Mouse (Mus musculus): Measurements from ENCODE around the gene Strada. TPM values are rescaled to one million over a fixed set of nuclear protein-coding genes. Genes with fewer than 3 reads are reported as not detected.
"Not testable (repeated sequence)": the region's sequence is repeated elsewhere in the genome, so short reads cannot be mapped to it uniquely, and the experiment has no call there.

Gene Strada
- total RNA-seq, 1 experiment from 2014 or later, result 12.1 TPM

GRCm38 (mm10) chr11:106156257-106156656 is 45.7 kb downstream of the Strada start:
- no peak for DNase-seq

GRCm38 (mm10) chr11:106155761-106156160 is 46.2 kb downstream of the Strada start:
- no peak for DNase-seq

- DNase-seq, result no peak
These were observed 47.2 kb downstream of the Strada start for GRCm38 (mm10) chr11:106154770-106155169.

GRCm38 (mm10) chr11:106154091-106154490 is 47.9 kb downstream of the Strada start:
- DNase-seq, result no peak

GRCm38 (mm10) chr11:106152132-106152531 is 49.8 kb downstream of the Strada start:
- DNase-seq, result no peak

- DNase-seq, result no peak
These were observed 50.7 kb downstream of the Strada start for GRCm38 (mm10) chr11:106151219-106151618.

GRCm38 (mm10) chr11:106134580-106135528 is 67.1 kb downstream of the Strada start:
- peak; percentile 95 for DNase-seq

GRCm38 (mm10) chr11:106132516-106132915 is 69.5 kb downstream of the Strada start:
- no peak for DNase-seq

GRCm38 (mm10) chr11:106129477-106129876 is 72.5 kb downstream of the Strada start:
- DNase-seq, result no peak

- not testable (repeated sequence) for DNase-seq
These were observed 75.1 kb downstream of the Strada start for GRCm38 (mm10) chr11:106126727-106127373.

GRCm38 (mm10) chr11:106125827-106126226 is 76.1 kb downstream of the Strada start:
- no peak for DNase-seq

- no peak for DNase-seq
These were observed 77.2 kb downstream of the Strada start for GRCm38 (mm10) chr11:106124784-106125183.

- DNase-seq, result peak; percentile 14
These were observed 79.2 kb downstream of the Strada start for GRCm38 (mm10) chr11:106122736-106123135.

GRCm38 (mm10) chr11:106122221-106122620 is 79.7 kb downstream of the Strada start:
- DNase-seq, result no peak

Other genes starting within 250 kb of the Strada start
- 142 and 145 TPM in 2 replicates for gene Cyb561, start 248.8 kb downstream of the Strada start, total RNA-seq (2021)
- 12.4 and 19.5 TPM in 2 replicates for gene Ace, start 234.2 kb downstream of the Strada start, total RNA-seq (2021)
- gene Ace3, start 207.5 kb downstream of the Strada start, total RNA-seq (2021), result not detected in 2 replicates
- gene Kcnh6, start 194.0 kb downstream of the Strada start, total RNA-seq (2021), result 0.15 and 0.41 TPM in 2 replicates
- gene Dcaf7, start 165.3 kb downstream of the Strada start, total RNA-seq (2021), result 50.3 and 58.0 TPM in 2 replicates
- 41.4 and 47.1 TPM in 2 replicates for gene Taco1, start 136.1 kb downstream of the Strada start, total RNA-seq (2021)
- 41.6 and 55.1 TPM in 2 replicates for gene Map3k3, start 117.6 kb downstream of the Strada start, total RNA-seq (2021)
- not detected in 2 replicates for gene Gm10840, start 41.3 kb downstream of the Strada start, total RNA-seq (2021)
- 21.1 and 59.4 TPM in 2 replicates for gene Limd2, start 41.3 kb downstream of the Strada start, total RNA-seq (2021)
- gene Ccdc47, start 14.2 kb upstream of the Strada start, total RNA-seq (2021), result 116 and 120 TPM in 2 replicates
- 51.5 and 59.9 TPM in 2 replicates for gene Ddx42, start 14.8 kb upstream of the Strada start, total RNA-seq (2021)
- 66.1 and 77.0 TPM in 2 replicates for gene Ftsj3, start 53.9 kb upstream of the Strada start, total RNA-seq (2021)
- gene Psmc5, start 54.0 kb upstream of the Strada start, total RNA-seq (2021), result 141 and 146 TPM in 2 replicates
- gene Smarcd2, start 70.8 kb upstream of the Strada start, total RNA-seq (2021), result 79.9 and 91.0 TPM in 2 replicates
- gene Tcam1, start 74.5 kb upstream of the Strada start, total RNA-seq (2021), result 0.11 and 0.23 TPM in 2 replicates
- not detected in 2 replicates for gene Gh, start 99.7 kb upstream of the Strada start, total RNA-seq (2021)
- 5.5 and 33.1 TPM in 2 replicates for gene Cd79b, start 112.6 kb upstream of the Strada start, total RNA-seq (2021)
- 0.44 and 0.49 TPM in 2 replicates for gene Scn4a, start 151.1 kb upstream of the Strada start, total RNA-seq (2021)
- gene Prr29, start 163.3 kb upstream of the Strada start, total RNA-seq (2021), result not detected in 2 replicates
- 24.6 and 27.6 TPM in 2 replicates for gene Icam2, start 185.9 kb upstream of the Strada start, total RNA-seq (2021)